Mouse (Mus musculus) CH12.LX (cell line): Measurements from ENCODE around the gene Grik1. TPM values are rescaled to one million over a fixed set of nuclear protein-coding genes. Genes with fewer than 3 reads are reported as not detected.

ENCODE experiments used
- DNase-seq: peaks from one replicate; pipeline ENCODE4 v3.0.0-alpha.2; 2013; ENCODE audit errors: extremely low read depth
- H3K27ac ChIP-seq: 2 replicates; pipeline ENCODE4 v1.5.1; 2012; ENCODE audit warnings: low read depth, mild to moderate bottlenecking, control low read depth, moderate library complexity; ENCODE audit not compliant: insufficient read depth
- H3K27me3 ChIP-seq: replicated peaks from 2 replicates; pipeline ENCODE3; 2012; ENCODE audit warnings: inconsistent platforms
- H3K36me3 ChIP-seq, 2 experiments: replicated peaks in 1 of 2; 2 replicates each; pipeline versions ENCODE3 to v1.6.1; 2012; ENCODE audit warnings: inconsistent platforms in 1 of 2, low read length in 1 of 2, mild to moderate bottlenecking in 1 of 2, mixed read lengths in 1 of 2, moderate library complexity in 1 of 2; ENCODE audit not compliant: control insufficient read depth in 1 of 2, insufficient read depth in 1 of 2
- H3K4me1 ChIP-seq, 2 experiments: 2 replicates each; pipeline ENCODE4 v1.6.1; 2012; ENCODE audit warnings: inconsistent platforms in 1 of 2, moderate library complexity in 1 of 2; ENCODE audit not compliant: insufficient read depth in 2 of 2, control insufficient read depth in 1 of 2
- H3K4me2 ChIP-seq: 2 replicates; pipeline ENCODE4 v1.6.1; 2012; ENCODE audit warnings: low read depth, mild to moderate bottlenecking, control low read depth; ENCODE audit not compliant: poor library complexity, insufficient read depth, severe bottlenecking
- H3K4me3 ChIP-seq, 3 experiments: fragments of 150-350 bp in 1 of 3; sonication (generic) in 1 of 3; replicated peaks in 1 of 3; 2 replicates each; pipeline versions ENCODE3 to v1.5.1; 2011 to 2012; ENCODE audit warnings: low read depth in 2 of 3, low read length in 2 of 3, mild to moderate bottlenecking in 2 of 3, moderate library complexity in 2 of 3, control low read depth in 1 of 3, improper control_type of control experiment in 1 of 3, inconsistent platforms in 1 of 3, mixed read lengths in 1 of 3; ENCODE audit not compliant: poor library complexity in 1 of 3
- H3K79me2 ChIP-seq: replicated peaks from 2 replicates; pipeline ENCODE4 v1.6.1; 2012; ENCODE audit warnings: mild to moderate bottlenecking, moderate library complexity; ENCODE audit not compliant: control insufficient read depth, poor library complexity, insufficient read depth, severe bottlenecking; ENCODE audit errors: extremely low read depth
- H3K9ac ChIP-seq: 2 replicates; pipeline ENCODE4 v1.6.1; 2012; ENCODE audit warnings: low read depth, mild to moderate bottlenecking, control low read depth, moderate library complexity; ENCODE audit not compliant: insufficient read depth
- H3K9me3 ChIP-seq: replicated peaks from 2 replicates; pipeline ENCODE3; 2012; ENCODE audit warnings: low read length, inconsistent platforms, mixed read lengths
- BHLHE40 ChIP-seq: IDR thresholded peaks from 2 replicates; pipeline ENCODE4 v1.6.1; 2011; ENCODE audit warnings: mild to moderate bottlenecking, low read depth, low read length, improper control_type of control experiment
- CHD1 ChIP-seq: IDR thresholded peaks from 2 replicates; pipeline ENCODE4 v1.6.1; 2012; ENCODE audit warnings: low read depth, low read length, improper control_type of control experiment, inconsistent platforms
- CHD2 ChIP-seq: IDR thresholded peaks from 2 replicates; pipeline ENCODE4 v1.6.1; 2011; ENCODE audit warnings: low read length, improper control_type of control experiment
- CTCF ChIP-seq, 2 experiments: IDR thresholded peaks in 1 of 2; conservative IDR thresholded peaks in 1 of 2; 2 replicates each; pipeline ENCODE4 v1.5.1; 2011 to 2012; ENCODE audit warnings: low read depth in 2 of 2, low read length in 2 of 2, improper control_type of control experiment in 1 of 2, inconsistent platforms in 1 of 2, mild to moderate bottlenecking in 1 of 2, moderate library complexity in 1 of 2
- EP300 ChIP-seq: IDR thresholded peaks from 2 replicates; pipeline ENCODE4 v1.6.1; 2011; ENCODE audit warnings: low read length, improper control_type of control experiment
- ETS1 ChIP-seq: conservative IDR thresholded peaks from 2 replicates; pipeline ENCODE4 v1.6.1; 2012; ENCODE audit warnings: low read depth, mild to moderate bottlenecking, inconsistent platforms, low read length, improper control_type of control experiment, moderate library complexity
- GABPA ChIP-seq: IDR thresholded peaks from 2 replicates; pipeline ENCODE4 v1.6.1; 2012; ENCODE audit warnings: low read depth, low read length, improper control_type of control experiment, inconsistent platforms; ENCODE audit not compliant: insufficient replicate concordance
- HCFC1 ChIP-seq: IDR thresholded peaks from 2 replicates; pipeline ENCODE4 v1.6.1; 2012; ENCODE audit warnings: low read depth, mild to moderate bottlenecking, inconsistent platforms, low read length, improper control_type of control experiment
- IRF4 ChIP-seq: IDR thresholded peaks from 2 replicates; pipeline ENCODE4 v1.6.1; 2014; ENCODE audit warnings: low read depth, mild to moderate bottlenecking, inconsistent platforms, low read length, improper control_type of control experiment
- JUND ChIP-seq: conservative IDR thresholded peaks from 2 replicates; pipeline ENCODE4 v1.6.1; 2011; ENCODE audit warnings: low read depth, low read length, improper control_type of control experiment
- MAX ChIP-seq: IDR thresholded peaks from 2 replicates; pipeline ENCODE4 v1.6.1; 2011; ENCODE audit warnings: low read length, improper control_type of control experiment
- MAZ ChIP-seq: IDR thresholded peaks from 2 replicates; pipeline ENCODE4 v1.6.1; 2012; ENCODE audit warnings: low read depth, mild to moderate bottlenecking, inconsistent platforms, low read length, improper control_type of control experiment, moderate library complexity
- MEF2A ChIP-seq: IDR thresholded peaks from 2 replicates; pipeline ENCODE4 v1.6.1; 2014; ENCODE audit warnings: low read depth, mild to moderate bottlenecking, inconsistent platforms, low read length, improper control_type of control experiment, borderline replicate concordance
- MXI1 ChIP-seq: IDR thresholded peaks from 2 replicates; pipeline ENCODE4 v1.6.1; 2011; ENCODE audit warnings: mild to moderate bottlenecking, low read depth, low read length, improper control_type of control experiment
- MYC ChIP-seq: IDR thresholded peaks from 2 replicates; pipeline ENCODE4 v1.6.1; 2011; ENCODE audit warnings: low read depth, mild to moderate bottlenecking, improper control_type of control experiment, low read length
- NRF1 ChIP-seq: IDR thresholded peaks from 2 replicates; pipeline ENCODE4 v1.6.1; 2014; ENCODE audit warnings: low read depth, mild to moderate bottlenecking, inconsistent platforms, low read length, improper control_type of control experiment, moderate library complexity
- POLR2A ChIP-seq: IDR thresholded peaks from 2 replicates; pipeline ENCODE4 v1.6.1; 2011; ENCODE audit warnings: low read depth, mild to moderate bottlenecking, improper control_type of control experiment, low read length
- RAD21 ChIP-seq: IDR thresholded peaks from 2 replicates; pipeline ENCODE4 v1.6.1; 2011; ENCODE audit warnings: low read depth, mild to moderate bottlenecking, low read length, improper control_type of control experiment, moderate library complexity
- SIN3A ChIP-seq: IDR thresholded peaks from 2 replicates; pipeline ENCODE4 v1.6.1; 2012; ENCODE audit warnings: low read length, improper control_type of control experiment, inconsistent platforms
- SMC3 ChIP-seq: IDR thresholded peaks from 2 replicates; pipeline ENCODE4 v1.6.1; 2011; ENCODE audit warnings: low read depth, low read length, improper control_type of control experiment
- TCF12 ChIP-seq: IDR thresholded peaks from 2 replicates; pipeline ENCODE4 v1.6.1; 2014; ENCODE audit warnings: low read depth, mild to moderate bottlenecking, inconsistent platforms, low read length, improper control_type of control experiment
- USF1 ChIP-seq: IDR thresholded peaks from 2 replicates; pipeline ENCODE4 v1.6.1; 2014; ENCODE audit warnings: low read depth, mild to moderate bottlenecking, inconsistent platforms, low read length, improper control_type of control experiment
- USF2 ChIP-seq: conservative IDR thresholded peaks from 2 replicates; pipeline ENCODE4 v1.6.1; 2011; ENCODE audit warnings: low read depth, low read length, improper control_type of control experiment
- ZC3H11A ChIP-seq: IDR thresholded peaks from 2 replicates; pipeline ENCODE4 v1.6.1; 2012; ENCODE audit warnings: low read depth, mild to moderate bottlenecking, inconsistent platforms, low read length, improper control_type of control experiment
- ZKSCAN1 ChIP-seq: IDR thresholded peaks from 2 replicates; pipeline ENCODE4 v1.6.1; 2012; ENCODE audit warnings: low read depth, inconsistent platforms, low read length, improper control_type of control experiment, borderline replicate concordance
- ZNF384 ChIP-seq: IDR thresholded peaks from 2 replicates; pipeline ENCODE4 v1.6.1; 2012; ENCODE audit warnings: low read depth, low read length, improper control_type of control experiment, inconsistent platforms
- dilution Hi-C: fragments of 300-500 bp; cut with MboI; formaldehyde crosslinking; loops from 2 replicates; pipeline ENCODE4 v1.14.3; 2020; ENCODE audit warnings: low sequenced_read_pairs; ENCODE audit not compliant: extremely low pct_unique_long_range_greater_than_20kb, extremely low pct_ligation_motif_present
- in situ Hi-C: fragments of 300-500 bp; cut with MboI; formaldehyde crosslinking; loops from 3 replicates; pipeline ENCODE4 v1.14.3; 2019; ENCODE audit warnings: low sequenced_read_pairs, low pct_ligation_motif_present, low pct_unique_long_range_greater_than_20kb, mixed read lengths
- polyA plus RNA-seq: library from polyadenylated mRNA; unstranded; fragments of >175 nt; gene quantifications from 2 replicates; pipeline ENCODE4 v1.2.1, GENCODE M21; 2012; ENCODE audit warnings: low read depth; ENCODE audit not compliant: insufficient read length
- total RNA-seq, 2 experiments: library from RNA; depleted of rRNA; stranded (reverse); fragments of 300-350 nt in 1 of 2; fragments of >200 nt in 1 of 2; gene quantifications; 2 replicates each; pipeline ENCODE4 v1.2.3; 2012 to 2014

The Grik1 gene
- 0.08 and 0.17 TPM in 2 replicates for total RNA-seq (2012; rRNA removed)
- total RNA-seq (2014; rRNA removed): not detected in 2 replicates
- polyA plus RNA-seq: 0.13 TPM in 1 of 2 replicates, not detected in the other

- TF ChIP-seq ZNF384 (no peak), SIN3A (no peak), GABPA (no peak), MXI1 (no peak), JUND (no peak), USF2 (no peak), NRF1 (no peak), USF1 (no peak), ZKSCAN1 (no peak), MAZ (no peak), MYC (no peak), MEF2A (no peak), CTCF (conservative IDR thresholded peaks at IDR 0.05 in 1 of 2, IDR thresholded peaks at IDR 0.05 in 1 of 2; ENCODE audit: low read depth in 2 of 2, low read length in 2 of 2) (no peak), TCF12 (no peak), IRF4 (no peak), POLR2A (no peak), MAX (no peak), ETS1 (no peak)
- DNase-seq: no peak
- H3K9ac ChIP-seq: no peak within 1 kb of the TSS
- dilution Hi-C loops (no loop called here), in situ Hi-C loops (no loop called here)
- no peak within 1 kb of the TSS for H3K27ac ChIP-seq
- H3K4me3 ChIP-seq: no peak within 1 kb of the TSS
- H3K9me3 ChIP-seq: no peaks in the 10 kb centered on the region
- no peak within 1 kb of the TSS for H3K4me2 ChIP-seq
- no peaks in the 10 kb centered on the region for H3K79me2 ChIP-seq
- no peaks in the 10 kb centered on the region for H3K36me3 ChIP-seq
- H3K4me1 ChIP-seq: 0 out of 4 replicates have a peak, but pooled peaks cover 0 to 2% of the 10 kb centered on the region in 2 experiments
- no peaks in the 10 kb centered on the region for H3K27me3 ChIP-seq
Measured at GRCm38 (mm10) chr16:88290132-88290772, at the start of gene Grik1. Gene Grik1, minus strand, starts transcription at chr16:88290265.

- H3K79me2 ChIP-seq: no peaks in the 10 kb centered on the region
- no peak overlapping the region for H3K27ac ChIP-seq
- no peaks in the 10 kb centered on the region for H3K4me1 ChIP-seq
- dilution Hi-C loops (no loop called here), in situ Hi-C loops (no loop called here)
- H3K27me3 ChIP-seq: no peaks in the 10 kb centered on the region
- H3K36me3 ChIP-seq: no peaks in the 10 kb centered on the region
- H3K9me3 ChIP-seq: no peaks in the 10 kb centered on the region
- H3K4me2 ChIP-seq: no peak overlapping the region
- H3K9ac ChIP-seq: no peak overlapping the region
- TF ChIP-seq MAZ (no peak), ZC3H11A (no peak), HCFC1 (no peak), EP300 (no peak), CTCF (conservative IDR thresholded peaks at IDR 0.05 in 1 of 2, IDR thresholded peaks at IDR 0.05 in 1 of 2; ENCODE audit: low read depth in 2 of 2, low read length in 2 of 2) (peak in 1 of 2 experiments; percentile 53; a peak in 2 of 4 replicates), MEF2A (no peak), SMC3 (peak; percentile 27), ZNF384 (no peak), POLR2A (no peak), CHD2 (no peak), RAD21 (peak; percentile 36), SIN3A (no peak), IRF4 (no peak), BHLHE40 (no peak), CHD1 (no peak)
- DNase-seq: peak; percentile 17
- H3K4me3 ChIP-seq: no peak overlapping the region
Measured at GRCm38 (mm10) chr16:88294209-88294608, 4.1 kb upstream of the Grik1 start.
